Comparison of ENCODE assay signal across 17 mouse cellular contexts in the genomic region with DNA sequence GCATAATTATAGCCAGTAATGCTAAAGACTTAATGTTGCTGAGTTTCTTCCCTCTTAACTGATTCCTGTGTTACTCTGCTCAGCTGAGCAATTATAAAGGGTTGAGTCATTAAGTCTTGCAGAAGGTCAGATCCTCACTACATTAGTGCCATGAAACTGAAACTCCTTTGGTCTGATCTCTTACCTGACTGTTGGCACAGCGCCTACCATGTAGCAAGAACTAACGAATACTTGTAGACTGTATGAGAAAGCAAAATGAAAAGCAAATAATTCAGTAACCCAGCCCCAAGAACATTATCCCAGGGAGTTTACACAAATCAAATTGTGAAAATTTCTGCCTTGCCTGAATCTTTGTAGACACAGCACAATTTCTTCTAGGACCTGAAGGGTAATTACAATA.
DNase-seq lines count a peak whose midpoint lies in the region; ATAC-seq and TF ChIP-seq lines count a peak whose summit lies in the region.
"Had no signal": no experiment of that assay in that cellular context is flagged by ENCODE, and none has a peak within 500 bp of the region (broad histone marks: within the 10 kb centered on the region; RNA-seq: fewer than 3 reads in every experiment).

No protein-coding gene starts in this region.

- 77% methylated on average over 2 of the region's 2 CpGs for WGBS in lung, embryonic 14.5 days
- 65% methylated on average over 2 of the region's 2 CpGs for WGBS in lung, adult 2 months
- WGBS in midbrain, postnatal 0 days: 90% methylated on average over 2 of the region's 2 CpGs
- WGBS in midbrain, embryonic 16.5 days: 91% methylated on average over 2 of the region's 2 CpGs

- no peaks in the 10 kb centered on the region for H3K36me3 ChIP-seq in lung, embryonic 14.5 days (ENCODE audit: insufficient read depth)
- no peaks in the 10 kb centered on the region for H3K36me3 ChIP-seq in midbrain, postnatal 0 days (ENCODE audit: insufficient read depth, low read length)
- no peaks in the 10 kb centered on the region for H3K36me3 ChIP-seq in midbrain, embryonic 16.5 days (ENCODE audit: control insufficient read depth, insufficient read depth, low read length)
- H3K36me3 ChIP-seq: embryonic facial prominence, embryonic 15.5 days; forebrain, embryonic 15.5 days; heart, embryonic 10.5 days had no signal

- no peak overlapping the region for H3K4me2 ChIP-seq in lung, embryonic 14.5 days
- no peak overlapping the region for H3K4me2 ChIP-seq in midbrain, postnatal 0 days (ENCODE audit: low read depth, low read length, poor library complexity, severe bottlenecking)
- no peak overlapping the region for H3K4me2 ChIP-seq in midbrain, embryonic 16.5 days (ENCODE audit: low read length)
- H3K4me2 ChIP-seq: embryonic facial prominence, embryonic 15.5 days; forebrain, embryonic 15.5 days; hindbrain, embryonic 14.5 days had no signal

- H3K9me3 ChIP-seq in lung, embryonic 14.5 days (ENCODE audit: low read depth, low read length): no peaks in the 10 kb centered on the region
- H3K9me3 ChIP-seq in midbrain, postnatal 0 days (ENCODE audit: low read length): no peaks in the 10 kb centered on the region
- H3K9me3 ChIP-seq in midbrain, embryonic 16.5 days (replicated peaks; ENCODE audit: control insufficient read depth, low read length, poor library complexity, severe bottlenecking): no peaks in the 10 kb centered on the region
- H3K9me3 ChIP-seq: embryonic facial prominence, embryonic 15.5 days; forebrain, embryonic 15.5 days; heart, embryonic 10.5 days had no signal

- no peak overlapping the region for H3K9ac ChIP-seq in lung, embryonic 14.5 days
- H3K9ac ChIP-seq in midbrain, postnatal 0 days (replicated peaks; ENCODE audit: low read length, poor library complexity, severe bottlenecking): no peak overlapping the region
- H3K9ac ChIP-seq in midbrain, embryonic 16.5 days (ENCODE audit: low read depth, low read length): no peak overlapping the region
- H3K9ac ChIP-seq: embryonic facial prominence, embryonic 15.5 days; forebrain, embryonic 15.5 days; hindbrain, embryonic 14.5 days had no signal

- H3K27ac ChIP-seq in lung, embryonic 14.5 days (ENCODE audit: low read depth): no peak overlapping the region
- H3K27ac ChIP-seq in midbrain, postnatal 0 days (ENCODE audit: low read depth, low read length): no peak overlapping the region
- no peak overlapping the region for H3K27ac ChIP-seq in midbrain, embryonic 16.5 days (ENCODE audit: low read length)
- H3K27ac ChIP-seq: embryonic facial prominence, embryonic 15.5 days; forebrain, embryonic 15.5 days; heart, embryonic 10.5 days; hindbrain, embryonic 14.5 days had no signal

- TF ChIP-seq CTCF in lung, embryonic 14.5 days (IDR thresholded peaks at IDR 0.05; ENCODE audit: low read depth): no peak
- TF ChIP-seq CTCF in lung, adult 2 months (IDR thresholded peaks at IDR 0.05; ENCODE audit: insufficient read depth, low read length): no peak
- TF ChIP-seq CTCF in midbrain, postnatal 0 days (IDR thresholded peaks at IDR 0.05): no peak

- no peak overlapping the region for H3K4me3 ChIP-seq in lung, embryonic 14.5 days (ENCODE audit: low read depth, low read length)
- H3K4me3 ChIP-seq in lung, adult 2 months (replicated peaks; ENCODE audit: extremely low read depth, low read depth, low read length): no peak overlapping the region
- no peak overlapping the region for H3K4me3 ChIP-seq in midbrain, postnatal 0 days (ENCODE audit: low read depth, low read length)
- H3K4me3 ChIP-seq in midbrain, embryonic 16.5 days (ENCODE audit: low read depth, low read length): no peak overlapping the region
- H3K4me3 ChIP-seq: embryonic facial prominence, embryonic 15.5 days; erythroblast, embryonic 14.5 days; forebrain, embryonic 15.5 days; heart, embryonic 10.5 days had no signal

- TF ChIP-seq POLR2A in lung, adult 2 months (IDR thresholded peaks at IDR 0.05; ENCODE audit: borderline replicate concordance, extremely low read depth, low read depth, low read length): no peak

- peak; percentile 15 to 20 for DNase-seq in cerebellum, postnatal 14 days
- no peak for DNase-seq in cerebellum, adult 11-12 months
- DNase-seq in lung, embryonic 14.5 days: peak; percentile 6
- DNase-seq in lung, adult 2 months: no peak
- peak; percentile 2 for DNase-seq in midbrain, postnatal 0 days (ENCODE audit: low spot score)
- no peak for DNase-seq in spleen, postnatal 4 days (ENCODE audit: low spot score in 2 of 2)
- DNase-seq in retina, postnatal 1 day: no peak
- DNase-seq: adrenal gland, postnatal 10 days; cerebellum, adult 2 months; gastrocnemius, postnatal 36 days; heart, postnatal 10 days had no signal

- ATAC-seq in lung, embryonic 14.5 days (ENCODE audit: insufficient read depth): no peak
- no peak for ATAC-seq in midbrain, postnatal 0 days (ENCODE audit: low FRiP score)
- ATAC-seq in midbrain, embryonic 16.5 days: no peak
- ATAC-seq: forebrain, embryonic 15.5 days had no signal

- no peaks in the 10 kb centered on the region for H3K4me1 ChIP-seq in lung, embryonic 14.5 days (ENCODE audit: insufficient read depth)
- no peaks in the 10 kb centered on the region for H3K4me1 ChIP-seq in lung, adult 2 months (ENCODE audit: control insufficient read depth, insufficient read depth, low read length)
- no peaks in the 10 kb centered on the region for H3K4me1 ChIP-seq in midbrain, postnatal 0 days (ENCODE audit: insufficient read depth, low read length)
- H3K4me1 ChIP-seq in midbrain, embryonic 16.5 days (ENCODE audit: control insufficient read depth, insufficient read depth, low read length): no peaks in the 10 kb centered on the region
- H3K4me1 ChIP-seq: embryonic facial prominence, embryonic 15.5 days; forebrain, embryonic 15.5 days; heart, embryonic 10.5 days had no signal

- H3K27me3 ChIP-seq in lung, embryonic 14.5 days (ENCODE audit: insufficient read depth, low read length): no peaks in the 10 kb centered on the region
- H3K27me3 ChIP-seq in midbrain, postnatal 0 days (ENCODE audit: insufficient read depth, low read length): no peaks in the 10 kb centered on the region
- H3K27me3 ChIP-seq in midbrain, embryonic 16.5 days (ENCODE audit: control insufficient read depth, insufficient read depth, low read depth, low read length): no peaks in the 10 kb centered on the region
- H3K27me3 ChIP-seq: embryonic facial prominence, embryonic 15.5 days; forebrain, embryonic 15.5 days had no signal

Comparison
In these comparisons a context has a peak if more than half of its experiments do, and no peak if none do; other contexts are left out.
1. DNase-seq: peak in cerebellum, postnatal 14 days (2 of 2), lung, embryonic 14.5 days (single experiment) and midbrain, postnatal 0 days (single experiment); none in cerebellum, adult 11-12 months (single experiment), lung, adult 2 months (single experiment), spleen, postnatal 4 days (0 of 2) and retina, postnatal 1 day (single experiment).